Mouse (Mus musculus) ES-Bruce4 (cell line): ENCODE data around the gene Cdh23.

Experiments
- CTCF ChIP-seq: IDR thresholded peaks from one replicate; pipeline ENCODE4 v1.8.1; 2011; ENCODE audit warnings: low read depth, low read length
- POLR2A ChIP-seq: IDR thresholded peaks from one replicate; pipeline ENCODE4 v1.8.1; 2011; ENCODE audit warnings: low read length; ENCODE audit not compliant: insufficient read depth

GRCm38 (mm10) chr10:60445031-60445593 lies 251.2 kb downstream of the Cdh23 start:
- TF ChIP-seq POLR2A (no peak), CTCF (no peak)
